Mouse (Mus musculus) liver, embryonic 13.5 days (tissue): ENCODE results near the gene Ppef1. TPM values are rescaled to one million over a fixed set of nuclear protein-coding genes. Genes with fewer than 3 reads are reported as not detected.

ENCODE experiments used
- ATAC-seq: fragments of 200-750 bp; cut with Nextera tagmentation; 2 replicates; pipeline ENCODE4 v1.8.0; 2017; ENCODE audit warnings: low read depth, mild to moderate bottlenecking, moderate number of reproducible peaks, moderate library complexity
- DNase-seq: peaks from one replicate; pipeline ENCODE4 v3.0.0; 2022
- H3K27ac ChIP-seq: fragments of 300-500 bp; sonication (generic); 2 replicates; pipeline ENCODE4 v1.5.1; 2015; ENCODE audit warnings: moderate library complexity, mild to moderate bottlenecking, inconsistent platforms
- H3K27me3 ChIP-seq: fragments of 300-500 bp; sonication (generic); 2 replicates; pipeline ENCODE4 v1.6.1; 2015; ENCODE audit warnings: mild to moderate bottlenecking, inconsistent platforms
- H3K36me3 ChIP-seq: fragments of 300-500 bp; sonication (generic); 2 replicates; pipeline ENCODE4 v1.6.1; 2015; ENCODE audit warnings: mild to moderate bottlenecking, inconsistent platforms
- H3K4me1 ChIP-seq: fragments of 300-500 bp; sonication (generic); replicated peaks from 2 replicates; pipeline ENCODE4 v1.6.1; 2015; ENCODE audit warnings: inconsistent platforms
- H3K4me2 ChIP-seq: fragments of 300-500 bp; sonication (generic); 2 replicates; pipeline ENCODE4 v1.6.1; 2015; ENCODE audit warnings: inconsistent platforms, mild to moderate bottlenecking, moderate library complexity
- H3K4me3 ChIP-seq: fragments of 300-500 bp; sonication (generic); replicated peaks from 2 replicates; pipeline ENCODE4 v1.5.1; 2015; ENCODE audit warnings: mild to moderate bottlenecking, inconsistent platforms
- H3K9ac ChIP-seq: fragments of 300-500 bp; sonication (generic); 2 replicates; pipeline ENCODE4 v1.6.1; 2015; ENCODE audit warnings: mild to moderate bottlenecking, inconsistent platforms
- H3K9me3 ChIP-seq: fragments of 300-500 bp; sonication (generic); replicated peaks from 2 replicates; pipeline ENCODE4 v1.6.1; 2016; ENCODE audit warnings: inconsistent platforms
- WGBS: fragments of 180-500 bp; shearing (Covaris S2); methylation state at CpG from one replicate; pipeline ENCODE4 v1.1.7; 2015; ENCODE audit not compliant: insufficient replicate concordance; 5-methylcytosine and 5-hydroxymethylcytosine counted together
- polyA plus RNA-seq: library from polyadenylated mRNA; unstranded; fragments of >200 nt; fragmentation: Nextera tagmentation; extraction: Ambion mirVana; gene quantifications from 2 replicates; pipeline ENCODE4 v1.2.1, GENCODE M21; 2015

Gene Ppef1
- polyA plus RNA-seq, 1 experiment from 2014 or later: 0.06 TPM

GRCm38 (mm10) chrX:160690094-160690493, 45.5 kb downstream of the Ppef1 start:
- no peaks in the 10 kb centered on the region for H3K36me3 ChIP-seq
- H3K4me2 ChIP-seq: no peak overlapping the region
- DNase-seq: no peak
- no peaks in the 10 kb centered on the region for H3K4me1 ChIP-seq
- H3K9ac ChIP-seq: no peak overlapping the region
- H3K4me3 ChIP-seq: no peak overlapping the region
- no peaks in the 10 kb centered on the region for H3K27me3 ChIP-seq
- no peaks in the 10 kb centered on the region for H3K9me3 ChIP-seq
- H3K27ac ChIP-seq: no peak overlapping the region
- WGBS: 79% methylated on average over 2 of the region's 2 CpGs
- ATAC-seq: no peak

- no peaks in the 10 kb centered on the region for H3K4me1 ChIP-seq
- no peak overlapping the region for H3K4me2 ChIP-seq
- no peak for DNase-seq
- H3K36me3 ChIP-seq: no peaks in the 10 kb centered on the region
- no peaks in the 10 kb centered on the region for H3K9me3 ChIP-seq
- H3K27me3 ChIP-seq: no peaks in the 10 kb centered on the region
- no peak overlapping the region for H3K9ac ChIP-seq
- H3K27ac ChIP-seq: no peak overlapping the region
- no peak overlapping the region for H3K4me3 ChIP-seq
- no peak for ATAC-seq
- 59% methylated on average over 1 of the region's 1 CpGs for WGBS
These were observed 65.6 kb downstream of the Ppef1 start for GRCm38 (mm10) chrX:160669992-160670391.

DNA sequence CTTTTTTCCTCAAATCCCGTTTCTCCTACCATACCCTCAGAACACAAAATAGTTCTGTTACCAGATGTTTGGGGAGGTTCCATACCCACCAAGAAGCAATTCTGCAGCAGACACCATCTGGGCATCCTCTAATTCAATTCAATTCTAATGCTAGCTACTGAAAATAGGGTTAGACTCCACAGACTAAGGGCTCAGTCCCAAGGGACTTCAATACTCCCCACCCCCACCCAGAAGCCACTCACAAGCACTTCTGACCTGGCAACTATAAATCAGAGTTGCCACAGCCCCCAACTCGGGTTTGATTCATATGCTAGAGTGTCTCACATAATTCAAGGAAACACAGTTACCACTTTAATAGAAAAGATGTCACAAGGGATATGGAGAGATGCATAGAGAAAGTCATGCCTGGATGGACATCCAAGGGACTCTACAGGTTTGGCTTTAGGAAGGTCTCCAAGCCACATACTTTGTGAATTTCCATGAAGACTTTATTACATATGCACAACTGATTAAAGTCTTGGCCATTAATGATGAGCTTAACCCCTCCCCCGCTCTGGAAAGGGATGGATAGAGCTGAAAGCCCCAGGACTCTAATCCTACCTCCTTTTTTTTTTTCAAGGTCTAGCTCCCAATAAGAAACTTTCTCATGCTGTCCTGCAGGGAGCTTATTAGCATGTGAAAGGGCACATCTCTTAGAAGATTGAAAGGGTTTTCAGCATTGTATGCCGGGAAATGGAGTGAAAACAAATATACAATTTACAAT, 124.5 kb downstream of the Ppef1 start:
- Histone ChIP-seq H3K27me3 (no peaks in the 10 kb centered on the region), H3K4me2 (no peak overlapping the region), H3K36me3 (no peaks in the 10 kb centered on the region), H3K4me3 (no peak overlapping the region), H3K9me3 (no peaks in the 10 kb centered on the region), H3K27ac (no peak overlapping the region), H3K4me1 (no peaks in the 10 kb centered on the region), H3K9ac (no peak overlapping the region)
- DNase-seq (no peak), ATAC-seq (no peak)
- 45% methylated on average over 4 of the region's 4 CpGs for WGBS

DNA sequence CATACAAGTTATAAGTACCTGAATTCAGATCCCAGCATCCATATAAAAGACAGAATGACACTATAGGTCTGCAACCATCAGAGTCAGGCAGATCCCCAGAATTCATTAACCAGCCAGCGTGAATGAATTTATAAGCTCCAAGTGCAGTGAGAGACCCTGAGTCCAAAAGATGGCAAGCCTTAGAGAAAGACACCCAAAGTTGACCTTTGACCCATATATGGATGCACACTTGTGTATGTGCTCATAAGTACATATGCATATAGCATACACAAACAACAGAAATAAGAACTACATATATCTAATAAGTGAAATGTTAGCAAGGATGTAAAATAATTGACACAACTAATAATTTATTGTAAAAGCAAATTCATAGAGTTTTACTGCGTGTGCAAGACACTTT, 125.1 kb downstream of the Ppef1 start:
- DNase-seq (no peak), ATAC-seq (no peak)
- Histone ChIP-seq H3K9me3 (no peaks in the 10 kb centered on the region), H3K4me3 (no peak overlapping the region), H3K27ac (no peak overlapping the region), H3K36me3 (no peaks in the 10 kb centered on the region), H3K9ac (no peak overlapping the region), H3K27me3 (no peaks in the 10 kb centered on the region), H3K4me1 (no peaks in the 10 kb centered on the region), H3K4me2 (no peak overlapping the region)
- WGBS: 68% methylated on average over 2 of the region's 2 CpGs

GRCm38 (mm10) chrX:160609849-160610248, 125.7 kb downstream of the Ppef1 start:
- no peaks in the 10 kb centered on the region for H3K9me3 ChIP-seq
- no peaks in the 10 kb centered on the region for H3K27me3 ChIP-seq
- no peak overlapping the region for H3K4me2 ChIP-seq
- H3K27ac ChIP-seq: no peak overlapping the region
- H3K4me1 ChIP-seq: no peaks in the 10 kb centered on the region
- peak; percentile 11 for DNase-seq
- 29% methylated on average over 3 of the region's 3 CpGs for WGBS
- H3K36me3 ChIP-seq: no peaks in the 10 kb centered on the region
- H3K9ac ChIP-seq: no peak overlapping the region
- no peak for ATAC-seq
- no peak overlapping the region for H3K4me3 ChIP-seq

DNA sequence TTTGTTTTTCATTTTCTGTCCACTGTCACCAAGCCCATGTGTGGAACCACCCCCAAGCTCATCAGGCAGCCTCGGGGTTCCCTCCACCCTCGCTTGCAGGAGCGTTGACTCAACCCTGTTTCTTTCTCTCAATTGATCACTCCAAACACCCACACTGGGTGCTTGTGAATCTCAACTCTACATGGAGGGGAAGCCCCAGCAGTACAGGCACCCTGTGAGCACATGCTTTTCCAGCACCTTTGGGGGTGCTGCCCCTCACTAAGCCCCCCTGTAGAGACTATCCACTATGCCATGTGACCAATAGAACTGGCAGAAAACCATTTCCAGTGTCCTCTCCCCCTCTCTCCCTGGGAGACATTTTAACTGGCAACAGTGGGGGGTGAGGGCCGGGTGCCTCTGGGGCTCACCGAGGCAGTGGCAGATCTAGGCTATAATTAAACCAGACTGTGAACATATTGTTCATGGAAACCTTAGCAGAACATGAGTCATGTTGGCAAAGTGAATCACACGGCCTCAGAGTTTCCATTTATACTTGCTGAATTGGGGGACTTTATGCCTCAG, 131.5 kb downstream of the Ppef1 start:
- H3K27me3 ChIP-seq: no peaks in the 10 kb centered on the region
- no peak overlapping the region for H3K9ac ChIP-seq
- H3K36me3 ChIP-seq: no peaks in the 10 kb centered on the region
- H3K4me2 ChIP-seq: no peak overlapping the region
- no peak overlapping the region for H3K4me3 ChIP-seq
- ATAC-seq (no peak), DNase-seq (no peak)
- no peaks in the 10 kb centered on the region for H3K9me3 ChIP-seq
- H3K4me1 ChIP-seq: no peaks in the 10 kb centered on the region
- H3K27ac ChIP-seq: no peak overlapping the region
- WGBS: 55% methylated on average over 6 of the region's 6 CpGs

DNA sequence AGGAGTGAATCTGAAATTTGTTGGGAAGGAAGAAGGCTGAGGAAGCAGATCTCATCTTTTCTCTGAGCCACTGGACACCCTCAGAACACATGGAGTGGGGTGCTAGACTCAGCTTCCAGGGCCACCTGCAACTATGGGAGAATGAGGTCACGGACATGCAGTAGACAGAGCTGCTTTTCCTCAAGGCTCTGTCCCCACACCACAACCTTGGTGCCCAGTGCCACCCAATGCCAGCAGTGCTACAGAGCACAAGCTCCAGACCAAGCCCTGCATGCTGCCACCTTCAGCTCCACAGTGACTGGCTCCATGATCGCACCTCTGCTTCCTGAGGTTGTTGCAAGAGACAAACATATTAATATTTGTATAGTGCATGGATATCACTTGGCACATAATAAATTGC, 132.2 kb downstream of the Ppef1 start:
- Histone ChIP-seq H3K27ac (no peak overlapping the region), H3K9ac (no peak overlapping the region), H3K4me1 (no peaks in the 10 kb centered on the region), H3K27me3 (no peaks in the 10 kb centered on the region), H3K9me3 (no peaks in the 10 kb centered on the region), H3K36me3 (no peaks in the 10 kb centered on the region), H3K4me3 (no peak overlapping the region), H3K4me2 (no peak overlapping the region)
- DNase-seq (no peak), ATAC-seq (no peak)
- 74% methylated on average over 2 of the region's 2 CpGs for WGBS

DNA sequence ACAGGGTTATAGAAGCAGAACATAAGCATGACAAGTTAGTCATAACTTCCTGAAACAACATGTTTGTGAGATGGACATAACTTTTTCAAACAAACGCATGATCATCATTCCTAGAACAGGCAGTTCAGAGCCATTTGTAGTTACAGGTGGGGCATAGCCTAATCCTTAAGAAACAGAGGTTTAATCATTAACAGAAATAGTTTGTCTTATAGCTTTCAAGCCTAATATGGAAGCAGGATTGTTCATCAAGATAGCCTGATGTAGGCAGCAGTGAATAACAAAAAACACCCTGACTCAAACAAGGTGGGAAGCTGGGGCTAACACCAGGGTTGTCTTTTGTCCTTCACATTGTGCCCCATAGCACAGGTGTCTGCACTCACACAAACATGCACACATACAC, 132.8 kb downstream of the Ppef1 start:
- no peak for DNase-seq
- Histone ChIP-seq H3K27ac (no peak overlapping the region), H3K27me3 (no peaks in the 10 kb centered on the region), H3K9me3 (no peaks in the 10 kb centered on the region), H3K4me2 (no peak overlapping the region), H3K36me3 (no peaks in the 10 kb centered on the region), H3K4me3 (no peak overlapping the region), H3K4me1 (no peaks in the 10 kb centered on the region), H3K9ac (no peak overlapping the region)
- 56% methylated on average over 1 of the region's 1 CpGs for WGBS
- no peak for ATAC-seq

- Histone ChIP-seq H3K36me3 (no peaks in the 10 kb centered on the region), H3K4me1 (no peaks in the 10 kb centered on the region), H3K27ac (no peak overlapping the region), H3K4me3 (no peak overlapping the region), H3K9me3 (no peaks in the 10 kb centered on the region), H3K4me2 (no peak overlapping the region), H3K27me3 (no peaks in the 10 kb centered on the region), H3K9ac (no peak overlapping the region)
- WGBS: 48% methylated on average over 3 of the region's 3 CpGs
- ATAC-seq: no peak
- DNase-seq: no peak
These were observed 134.5 kb downstream of the Ppef1 start for GRCm38 (mm10) chrX:160601053-160601452.

DNA sequence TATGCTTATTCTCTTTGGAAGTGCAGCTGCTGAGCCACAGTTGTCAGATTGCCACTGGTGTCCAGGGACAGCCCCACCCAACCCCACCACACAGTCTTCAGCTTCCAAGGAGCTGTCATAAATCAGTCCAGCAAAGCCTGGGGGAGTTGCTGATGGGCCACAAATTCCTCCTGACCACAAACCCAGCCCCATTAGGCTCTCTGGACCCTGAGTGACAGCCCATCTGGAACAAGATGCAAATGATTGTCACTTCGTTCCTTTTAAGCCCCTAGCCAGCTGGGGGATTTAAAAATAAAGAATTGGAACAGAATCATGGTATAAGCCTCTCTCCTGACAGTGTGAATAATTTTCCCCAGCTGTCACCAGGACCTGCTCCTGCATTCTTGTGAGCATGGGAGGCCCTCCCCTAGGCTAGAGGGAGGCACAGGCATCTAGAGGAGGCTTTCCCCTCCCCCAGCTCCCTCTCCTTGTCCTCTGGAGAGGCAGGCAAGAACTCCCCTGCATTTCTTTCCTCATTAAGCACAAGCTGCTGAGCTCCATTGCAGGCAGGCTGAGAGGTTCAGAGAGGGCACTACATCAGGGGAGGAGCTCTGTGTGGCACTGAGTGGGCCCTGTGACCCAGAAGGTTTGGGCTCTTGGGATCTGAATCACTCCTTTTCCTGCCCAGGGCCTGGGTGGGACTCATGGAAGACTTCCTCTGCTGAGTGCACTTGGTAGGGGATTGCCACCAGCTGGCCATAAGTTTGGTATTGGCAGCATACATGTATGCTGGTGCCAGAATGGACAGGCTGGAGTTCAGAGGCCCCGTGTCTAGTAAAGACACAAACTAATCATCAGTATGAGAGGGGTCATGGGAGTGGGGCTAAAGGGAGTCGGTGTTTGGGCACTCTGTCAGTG, 136.8 kb downstream of the Ppef1 start:
- H3K4me2 ChIP-seq: no peak overlapping the region
- H3K4me3 ChIP-seq: no peak overlapping the region
- H3K27me3 ChIP-seq: no peaks in the 10 kb centered on the region
- no peaks in the 10 kb centered on the region for H3K9me3 ChIP-seq
- 54% methylated on average over 3 of the region's 3 CpGs for WGBS
- no peaks in the 10 kb centered on the region for H3K4me1 ChIP-seq
- no peaks in the 10 kb centered on the region for H3K36me3 ChIP-seq
- ATAC-seq (no peak), DNase-seq (no peak)
- H3K9ac ChIP-seq: no peak overlapping the region
- no peak overlapping the region for H3K27ac ChIP-seq

DNA sequence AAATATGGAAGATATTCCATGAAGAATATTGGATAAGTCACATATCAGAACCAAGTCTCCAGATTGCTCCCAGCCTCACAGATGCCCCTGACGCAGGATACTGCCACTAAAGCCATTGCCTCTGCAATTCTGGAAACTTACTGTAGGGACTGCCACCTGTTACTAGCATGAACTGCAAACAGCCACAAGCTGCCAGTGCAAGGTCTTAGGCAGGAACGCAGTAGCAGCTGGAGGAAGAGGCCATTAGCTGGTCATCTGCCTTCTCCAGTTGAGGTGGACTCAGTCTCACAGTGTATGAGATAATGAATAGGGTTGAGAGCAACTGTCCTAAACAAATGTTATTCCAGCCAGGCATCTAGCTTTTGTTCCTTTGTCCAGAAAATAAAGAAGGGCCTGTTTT, 137.5 kb downstream of the Ppef1 start:
- DNase-seq: no peak
- Histone ChIP-seq H3K27ac (no peak overlapping the region), H3K27me3 (no peaks in the 10 kb centered on the region), H3K4me1 (no peaks in the 10 kb centered on the region), H3K9me3 (no peaks in the 10 kb centered on the region), H3K4me2 (no peak overlapping the region), H3K9ac (no peak overlapping the region), H3K4me3 (no peak overlapping the region), H3K36me3 (no peaks in the 10 kb centered on the region)
- WGBS: 83% methylated on average over 2 of the region's 2 CpGs
- no peak for ATAC-seq
